Mouse (Mus musculus) midbrain, embryonic 15.5 days (tissue): ENCODE results near the gene Slc5a10. TPM values are rescaled to one million over a fixed set of nuclear protein-coding genes. Genes with fewer than 3 reads are reported as not detected.

Experiments
- ATAC-seq: fragments of 200-750 bp; cut with Nextera tagmentation; replicated peaks from 2 replicates; pipeline ENCODE4 v1.8.0; 2017; ENCODE audit warnings: moderate TSS enrichment
- H3K27ac ChIP-seq: fragments of 300-500 bp; sonication (generic); 2 replicates; pipeline ENCODE4 v1.5.1; 2015; ENCODE audit warnings: mild to moderate bottlenecking, inconsistent platforms
- H3K27me3 ChIP-seq: fragments of 300-500 bp; sonication (generic); replicated peaks from 2 replicates; pipeline ENCODE4 v1.6.1; 2015; ENCODE audit warnings: inconsistent platforms
- H3K36me3 ChIP-seq: fragments of 300-500 bp; sonication (generic); replicated peaks from 2 replicates; pipeline ENCODE4 v1.6.1; 2015; ENCODE audit warnings: inconsistent platforms
- H3K4me1 ChIP-seq: fragments of 300-500 bp; sonication (generic); 2 replicates; pipeline ENCODE4 v1.6.1; 2015; ENCODE audit warnings: inconsistent platforms
- H3K4me2 ChIP-seq: fragments of 300-500 bp; sonication (generic); 2 replicates; pipeline ENCODE4 v1.6.1; 2015; ENCODE audit warnings: inconsistent platforms, mild to moderate bottlenecking, moderate library complexity
- H3K4me3 ChIP-seq: fragments of 300-500 bp; sonication (generic); 2 replicates; pipeline ENCODE4 v1.5.1; 2015; ENCODE audit warnings: mild to moderate bottlenecking, inconsistent platforms
- H3K9ac ChIP-seq: fragments of 300-500 bp; sonication (generic); 2 replicates; pipeline ENCODE4 v1.6.1; 2015; ENCODE audit warnings: mild to moderate bottlenecking, inconsistent platforms
- H3K9me3 ChIP-seq: fragments of 300-500 bp; sonication (generic); 2 replicates; pipeline ENCODE4 v1.6.1; 2016; ENCODE audit warnings: inconsistent platforms
- WGBS: fragments of 180-500 bp; shearing (Covaris S2); methylation state at CpG from one replicate; pipeline ENCODE4 v1.1.7; 2015; ENCODE audit warnings: mixed read lengths; 5-methylcytosine and 5-hydroxymethylcytosine counted together
- polyA plus RNA-seq: library from polyadenylated mRNA; unstranded; fragments of >200 nt; fragmentation: Nextera tagmentation; extraction: Ambion mirVana; gene quantifications from 2 replicates; pipeline ENCODE4 v1.2.1, GENCODE M21; 2015

The Slc5a10 gene
- polyA plus RNA-seq, 1 experiment from 2014 or later, result not detected

DNA sequence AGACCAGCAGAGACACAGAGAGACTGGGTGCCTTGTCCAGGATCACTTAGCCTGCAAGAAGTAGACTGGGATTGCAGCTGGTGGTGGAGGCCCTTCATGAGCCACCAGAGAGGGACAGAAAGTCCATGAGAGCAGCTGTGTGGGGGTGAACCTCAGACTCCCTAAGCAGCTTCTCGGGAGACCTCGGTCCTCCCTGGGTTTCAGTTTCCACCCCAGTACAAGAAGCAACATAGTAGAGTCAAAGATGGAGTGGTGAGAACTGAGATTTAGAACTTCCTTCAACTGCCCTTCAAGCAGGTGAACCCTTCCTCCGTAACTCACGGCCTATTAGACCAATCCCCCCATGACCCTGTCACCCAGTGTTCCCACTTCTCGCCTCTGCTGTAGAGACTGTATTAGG is 58.4 kb downstream of the Slc5a10 start:
- Histone ChIP-seq H3K4me2 (no peak overlapping the region), H3K9ac (no peak overlapping the region), H3K27me3 (no peaks in the 10 kb centered on the region), H3K4me3 (no peak overlapping the region), H3K36me3 (no peaks in the 10 kb centered on the region), H3K9me3 (no peaks in the 10 kb centered on the region), H3K4me1 (no peaks in the 10 kb centered on the region), H3K27ac (no peak overlapping the region)
- WGBS, result 97% methylated on average over 5 of the region's 5 CpGs
- no peak for ATAC-seq

GRCm38 (mm10) chr11:61660806-61661392 is 59.7 kb downstream of the Slc5a10 start:
- 73% methylated on average over 7 of the region's 7 CpGs for WGBS

DNA sequence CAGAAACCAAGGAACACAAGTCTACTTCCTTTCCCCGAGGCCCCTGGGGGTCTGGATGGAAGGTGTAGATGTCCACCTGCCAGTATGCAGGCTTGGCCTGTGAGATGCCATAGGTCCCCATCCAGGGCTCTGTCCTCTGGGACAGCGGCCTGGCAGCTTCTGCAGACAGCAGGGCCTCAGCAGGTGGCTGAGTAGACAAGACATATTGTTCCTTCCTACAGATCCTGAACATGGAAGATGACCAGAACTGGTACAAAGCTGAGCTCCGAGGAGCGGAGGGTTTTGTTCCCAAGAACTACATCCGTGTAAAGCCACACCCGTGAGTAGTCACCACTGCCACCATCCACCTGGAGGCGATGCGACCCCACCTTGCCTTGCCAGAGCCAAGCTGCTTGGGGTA is 60.6 kb downstream of the Slc5a10 start:
- no peaks in the 10 kb centered on the region for H3K36me3 ChIP-seq
- H3K4me2 ChIP-seq, result no peak overlapping the region
- 92% methylated on average over 8 of the region's 8 CpGs for WGBS
- H3K9me3 ChIP-seq, result no peaks in the 10 kb centered on the region
- no peak overlapping the region for H3K27ac ChIP-seq
- no peaks in the 10 kb centered on the region for H3K4me1 ChIP-seq
- H3K4me3 ChIP-seq, result no peak overlapping the region
- no peaks in the 10 kb centered on the region for H3K27me3 ChIP-seq
- ATAC-seq, result no peak
- no peak overlapping the region for H3K9ac ChIP-seq

More at GRCm38 (mm10) chr11:61660806-61661392, 59.7 kb downstream of the Slc5a10 start:
- Histone ChIP-seq H3K36me3 (no peaks in the 10 kb centered on the region), H3K27me3 (no peaks in the 10 kb centered on the region), H3K4me1 (no peaks in the 10 kb centered on the region), H3K4me2 (no peak overlapping the region), H3K9me3 (no peaks in the 10 kb centered on the region), H3K27ac (no peak overlapping the region), H3K9ac (no peak overlapping the region), H3K4me3 (no peak overlapping the region)
- no peak for ATAC-seq

- Histone ChIP-seq H3K4me3 (no peak overlapping the region), H3K9me3 (no peaks in the 10 kb centered on the region), H3K4me2 (no peak overlapping the region), H3K27me3 (no peaks in the 10 kb centered on the region), H3K4me1 (no peaks in the 10 kb centered on the region), H3K27ac (no peak overlapping the region), H3K36me3 (no peaks in the 10 kb centered on the region), H3K9ac (no peak overlapping the region)
- 83% methylated on average over 4 of the region's 4 CpGs for WGBS
- ATAC-seq, result no peak
Measured at GRCm38 (mm10) chr11:61659011-61659858, 61.4 kb downstream of the Slc5a10 start.

- H3K36me3 ChIP-seq, result no peaks in the 10 kb centered on the region
- no peak overlapping the region for H3K27ac ChIP-seq
- H3K4me2 ChIP-seq, result no peak overlapping the region
- H3K9ac ChIP-seq, result no peak overlapping the region
- H3K9me3 ChIP-seq, result no peaks in the 10 kb centered on the region
- no peaks in the 10 kb centered on the region for H3K4me1 ChIP-seq
- H3K4me3 ChIP-seq, result no peak overlapping the region
- no peaks in the 10 kb centered on the region for H3K27me3 ChIP-seq
- WGBS, result 94% methylated on average over 3 of the region's 3 CpGs
- no peak for ATAC-seq
Measured at GRCm38 (mm10) chr11:61658360-61658922, 62.2 kb downstream of the Slc5a10 start.

DNA sequence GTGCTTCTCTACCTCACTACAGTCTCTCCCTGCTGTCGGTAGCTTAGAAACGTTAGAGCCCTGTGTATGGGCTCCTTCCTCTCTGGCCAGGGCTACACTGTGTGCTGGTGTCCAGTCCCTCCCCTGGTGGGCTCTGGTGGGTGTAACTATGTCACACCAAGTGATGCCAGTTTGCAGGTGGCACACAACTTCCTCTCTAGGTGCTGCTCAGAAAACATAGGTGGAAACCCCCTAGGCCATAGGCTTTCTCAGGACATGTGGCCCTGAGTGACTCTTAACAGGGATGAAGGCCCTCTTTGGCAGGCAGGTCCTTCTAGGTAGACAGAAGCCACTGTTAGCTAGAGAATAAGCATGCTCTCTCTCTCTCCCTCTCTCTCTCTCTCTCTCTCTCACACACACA is 63.2 kb downstream of the Slc5a10 start:
- Histone ChIP-seq H3K4me3 (no peak overlapping the region), H3K4me1 (no peaks in the 10 kb centered on the region), H3K36me3 (no peaks in the 10 kb centered on the region), H3K9ac (no peak overlapping the region), H3K27me3 (no peaks in the 10 kb centered on the region), H3K4me2 (no peak overlapping the region), H3K27ac (no peak overlapping the region), H3K9me3 (no peaks in the 10 kb centered on the region)
- no peak for ATAC-seq
- WGBS, result 68% methylated on average over 2 of the region's 2 CpGs

- no peaks in the 10 kb centered on the region for H3K4me1 ChIP-seq
Measured at GRCm38 (mm10) chr11:61656148-61656850, 64.3 kb downstream of the Slc5a10 start.

DNA sequence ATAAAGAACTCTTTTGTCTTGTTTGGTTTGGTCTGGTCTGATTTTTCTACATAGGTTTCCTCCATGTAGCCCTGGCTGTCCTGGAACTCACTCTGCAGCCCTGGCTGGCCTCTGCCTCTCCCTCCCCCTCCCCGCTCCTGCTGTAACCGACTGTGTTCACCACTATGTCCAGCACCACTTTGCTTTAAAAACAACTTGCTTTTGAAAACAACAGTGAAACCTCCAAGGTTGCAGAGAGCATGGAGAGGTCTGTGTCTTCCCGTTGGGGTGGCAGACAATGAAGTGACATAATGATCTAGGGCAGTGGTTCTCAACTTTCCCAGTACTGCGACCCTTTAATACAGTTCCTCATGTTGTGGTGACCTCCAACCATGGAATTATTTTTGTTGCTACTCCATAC is 65.0 kb downstream of the Slc5a10 start:
- no peaks in the 10 kb centered on the region for H3K27me3 ChIP-seq
- H3K27ac ChIP-seq, result no peak overlapping the region
- H3K9me3 ChIP-seq, result no peaks in the 10 kb centered on the region
- H3K4me2 ChIP-seq, result no peak overlapping the region
- no peak overlapping the region for H3K4me3 ChIP-seq
- no peak overlapping the region for H3K9ac ChIP-seq
- no peaks in the 10 kb centered on the region for H3K36me3 ChIP-seq
- ATAC-seq, result no peak
- WGBS, result 63% methylated on average over 4 of the region's 4 CpGs
- H3K4me1 ChIP-seq, result no peaks in the 10 kb centered on the region

More at GRCm38 (mm10) chr11:61656148-61656850, 64.3 kb downstream of the Slc5a10 start:
- H3K36me3 ChIP-seq, result no peaks in the 10 kb centered on the region
- no peak overlapping the region for H3K27ac ChIP-seq
- H3K9ac ChIP-seq, result no peak overlapping the region
- H3K27me3 ChIP-seq, result no peaks in the 10 kb centered on the region
- WGBS, result 68% methylated on average over 6 of the region's 6 CpGs
- H3K4me3 ChIP-seq, result no peak overlapping the region
- H3K9me3 ChIP-seq, result no peaks in the 10 kb centered on the region
- H3K4me2 ChIP-seq, result no peak overlapping the region
- no peak for ATAC-seq

DNA sequence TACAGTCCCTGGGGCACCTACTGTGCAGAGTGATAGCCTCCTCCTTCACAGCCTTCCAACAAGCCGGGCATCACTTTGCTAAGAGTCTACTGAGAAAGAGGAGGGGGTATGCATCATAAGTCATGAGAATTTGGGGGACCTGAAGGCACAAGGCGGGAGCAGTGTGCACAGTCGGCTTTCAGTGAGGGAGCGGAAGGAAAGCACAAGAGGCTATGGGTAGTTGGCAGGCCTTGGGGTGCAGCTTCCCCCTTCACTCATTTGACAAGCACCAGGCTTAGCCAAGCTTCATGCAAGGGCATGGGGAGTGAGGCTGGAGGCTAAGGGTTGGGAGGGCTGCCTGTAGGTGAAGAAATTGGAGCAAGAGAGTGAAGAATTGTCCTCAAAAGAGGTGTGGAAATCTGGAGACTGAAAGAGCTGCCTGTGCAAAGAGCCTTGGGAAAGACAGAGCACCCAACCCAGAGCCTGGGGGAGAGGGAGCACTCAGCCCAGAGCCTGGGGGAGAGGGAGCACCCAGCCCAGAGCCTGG is 65.8 kb downstream of the Slc5a10 start:
- Histone ChIP-seq H3K9ac (no peak overlapping the region), H3K4me3 (no peak overlapping the region), H3K9me3 (no peaks in the 10 kb centered on the region), H3K4me1 (no peaks in the 10 kb centered on the region), H3K27me3 (no peaks in the 10 kb centered on the region), H3K27ac (no peak overlapping the region), H3K36me3 (no peaks in the 10 kb centered on the region), H3K4me2 (no peak overlapping the region)
- WGBS, result 92% methylated on average over 4 of the region's 4 CpGs
- ATAC-seq, result no peak

DNA sequence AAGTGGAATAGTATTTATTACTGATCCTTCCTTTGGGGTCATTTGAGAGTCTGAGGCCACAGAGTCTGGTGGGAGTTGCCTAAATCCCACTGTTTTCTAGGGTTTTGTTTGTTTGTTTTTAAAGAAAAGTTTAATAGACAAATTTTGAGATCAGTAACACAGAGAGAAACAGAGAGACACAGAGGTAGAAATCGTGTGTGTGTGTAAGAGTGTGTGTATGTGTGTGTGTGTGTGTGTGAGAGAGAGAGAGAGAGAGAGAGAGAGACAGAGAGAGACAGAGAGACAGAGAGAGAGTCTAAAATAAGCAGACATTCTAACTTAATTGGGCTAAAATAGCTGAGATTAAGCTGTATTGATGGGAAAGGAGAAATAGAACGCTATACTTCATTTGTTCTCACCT is 67.1 kb downstream of the Slc5a10 start:
- Histone ChIP-seq H3K4me3 (no peak overlapping the region), H3K9me3 (no peaks in the 10 kb centered on the region), H3K9ac (no peak overlapping the region), H3K27me3 (no peaks in the 10 kb centered on the region), H3K27ac (no peak overlapping the region), H3K4me1 (no peaks in the 10 kb centered on the region), H3K4me2 (no peak overlapping the region), H3K36me3 (no peaks in the 10 kb centered on the region)
- WGBS, result 77% methylated on average over 2 of the region's 2 CpGs
- no peak for ATAC-seq

DNA sequence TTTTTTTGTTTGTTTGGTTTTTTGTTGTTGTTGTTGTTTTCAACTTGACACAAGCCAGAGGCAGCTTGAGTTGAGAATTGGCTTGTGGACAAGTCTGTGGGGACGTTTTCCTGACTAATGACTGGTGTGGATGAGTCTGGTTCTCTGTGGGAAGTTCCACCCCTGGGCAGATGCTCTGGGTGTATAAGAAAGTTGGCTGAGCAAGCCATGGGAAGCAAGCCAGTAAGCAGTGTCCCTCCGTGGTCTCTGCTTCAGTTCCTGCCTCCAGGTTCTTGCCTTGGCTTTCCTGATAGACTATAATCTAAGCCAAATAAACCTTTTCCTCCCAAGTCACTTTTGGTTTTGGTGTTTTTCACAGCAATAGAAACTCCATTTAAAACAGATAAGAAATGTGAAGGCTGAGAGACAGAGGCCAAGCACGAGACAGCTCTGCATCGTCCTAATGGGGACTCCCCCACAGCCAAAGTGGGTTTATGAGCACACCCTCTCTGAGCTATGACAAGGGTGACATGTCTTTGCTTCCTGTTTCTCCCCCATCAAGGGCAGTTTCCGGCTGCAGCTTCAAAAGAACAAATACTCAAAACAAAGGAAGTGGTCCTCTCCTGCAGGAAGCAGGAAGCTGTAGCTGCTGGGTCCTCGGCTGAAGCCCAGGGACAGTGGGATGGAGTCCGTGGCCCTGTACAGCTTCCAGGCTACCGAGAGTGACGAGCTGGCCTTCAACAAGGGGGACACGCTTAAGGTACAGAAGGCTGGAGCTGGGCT is 67.8 kb downstream of the Slc5a10 start, which contains the start of gene Grap:
Gene Grap, plus strand, starts transcription at position 580 of the 762 bp plus-strand sequence.
- ATAC-seq, result no peak
- no peak within 1 kb of the TSS for H3K4me3 ChIP-seq

More for the DNA sequence above, 67.8 kb downstream of the Slc5a10 start, which contains the start of gene Grap:
- Histone ChIP-seq H3K4me2 (no peak within 1 kb of the TSS), H3K9ac (no peak within 1 kb of the TSS), H3K27me3 (no peaks in the 10 kb centered on the region), H3K27ac (no peak within 1 kb of the TSS), H3K9me3 (no peaks in the 10 kb centered on the region), H3K36me3 (no peaks in the 10 kb centered on the region), H3K4me1 (no peaks in the 10 kb centered on the region)
- 73% methylated on average over 10 of the region's 10 CpGs for WGBS
